Mouse (Mus musculus) cerebellum, adult 11 months (tissue): ENCODE data around the gene Nop58.
"Not testable (repeated sequence)": the region's sequence is repeated elsewhere in the genome, so short reads cannot be mapped to it uniquely, and the experiment has no call there.

Experiments
- DNase-seq: peaks from one replicate; pipeline ENCODE4 v3.0.0; 2022

Nop58 gene

DNA sequence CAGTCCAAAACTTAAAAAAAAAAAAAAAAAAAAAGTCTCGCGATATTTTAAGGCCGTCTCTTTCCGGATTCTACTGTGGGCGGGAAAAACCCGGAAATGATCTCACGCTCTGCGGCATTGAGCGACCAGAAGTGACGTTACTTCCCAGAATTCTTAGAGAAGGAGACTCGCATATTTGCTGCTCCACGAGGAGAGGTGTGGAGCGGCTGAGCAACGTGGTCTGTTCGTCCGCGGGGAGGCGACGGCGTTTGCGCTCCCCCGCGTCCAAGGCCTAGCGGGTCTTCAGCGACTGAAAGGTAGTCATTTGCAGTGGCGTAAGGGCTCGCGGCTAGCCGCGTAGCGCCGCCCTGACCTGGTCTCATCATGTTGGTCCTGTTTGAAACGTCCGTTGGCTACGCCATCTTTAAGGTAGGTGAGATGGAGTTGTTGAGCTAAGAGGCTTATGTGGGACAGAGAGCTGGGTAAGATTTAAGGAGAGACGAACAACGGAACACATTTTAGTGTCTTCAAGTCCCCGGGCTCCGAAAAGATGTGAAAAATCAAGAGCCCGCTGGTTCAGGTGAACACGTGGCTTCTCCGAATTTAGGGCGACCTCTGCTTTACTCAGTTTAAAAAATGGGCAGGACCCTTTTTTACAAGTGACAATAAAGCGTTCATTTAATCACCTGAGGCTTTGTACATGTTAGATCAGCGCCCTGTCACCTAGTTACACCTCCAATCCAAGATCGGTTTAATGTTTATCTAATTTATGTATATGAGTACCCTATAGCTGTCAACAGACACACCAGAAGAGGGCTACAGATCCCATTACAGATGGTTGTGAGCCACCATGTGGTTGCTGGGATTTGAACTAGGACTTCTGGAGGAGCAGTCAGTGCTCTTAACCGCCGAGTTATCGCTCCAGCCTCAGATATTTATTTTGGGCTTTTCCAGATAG lies at the start of gene Nop58:
Gene Nop58 (plus strand): TSS at position 153 of the 937 bp plus-strand sequence.
- DNase-seq = peak; percentile 86

DNA sequence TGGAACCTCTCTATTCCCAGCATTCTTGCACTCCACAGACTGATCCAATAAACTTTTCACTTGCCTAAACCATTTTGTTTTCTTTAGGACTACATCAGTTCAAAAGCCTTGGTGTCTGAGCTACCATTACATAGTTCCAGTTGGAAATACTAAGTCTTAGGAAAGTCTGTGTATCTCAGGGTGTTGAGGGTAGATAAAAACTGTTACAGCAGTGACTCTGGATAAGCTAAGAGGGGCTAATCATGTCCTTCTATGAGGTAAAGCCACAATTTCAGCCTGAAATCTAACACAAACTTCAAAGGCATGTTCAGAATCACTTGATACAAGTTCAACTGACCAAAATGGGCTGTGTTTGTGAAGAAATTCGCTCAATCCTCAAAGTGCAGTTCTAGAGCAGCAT lies 48.4 kb upstream of the Nop58 start:
- no peak for DNase-seq

DNA sequence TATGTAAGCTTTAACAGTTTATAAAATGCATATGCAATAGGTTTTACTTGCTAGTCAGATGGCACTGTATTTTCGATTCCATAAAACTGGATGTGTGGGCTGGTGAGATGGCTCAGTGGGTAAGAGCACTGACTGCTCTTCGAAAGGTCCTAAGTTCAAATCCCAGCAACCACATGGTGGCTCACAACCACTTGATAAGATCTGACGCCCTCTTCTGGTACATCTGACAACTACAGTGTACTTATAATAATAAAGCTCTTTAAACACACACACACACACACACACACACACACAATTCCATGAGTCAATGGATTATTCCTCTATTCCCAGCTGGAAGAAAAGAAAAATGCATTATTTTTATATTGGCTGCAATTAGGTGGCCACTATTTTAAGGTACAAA lies 46.4 kb upstream of the Nop58 start:
- DNase-seq = no peak

DNA sequence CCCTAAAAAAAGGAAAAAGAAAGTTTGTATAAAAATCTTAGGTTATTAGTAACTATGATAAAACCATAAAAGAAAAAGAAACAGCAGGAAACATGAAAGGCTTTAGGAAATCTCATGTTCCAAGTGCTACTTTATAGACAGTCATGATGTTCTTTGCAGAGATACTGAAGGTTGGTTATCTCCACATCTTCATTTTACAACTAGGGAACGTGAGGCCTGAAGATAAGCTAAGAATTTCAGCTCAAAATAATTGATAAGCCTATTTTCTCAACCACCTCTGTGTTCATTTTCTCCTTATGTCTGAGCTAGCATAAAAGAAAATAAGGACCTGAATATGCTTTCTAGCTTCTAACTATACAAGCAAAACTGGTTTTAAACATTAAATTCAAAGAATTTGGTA lies 42.3 kb upstream of the Nop58 start:
- DNase-seq = no peak

DNA sequence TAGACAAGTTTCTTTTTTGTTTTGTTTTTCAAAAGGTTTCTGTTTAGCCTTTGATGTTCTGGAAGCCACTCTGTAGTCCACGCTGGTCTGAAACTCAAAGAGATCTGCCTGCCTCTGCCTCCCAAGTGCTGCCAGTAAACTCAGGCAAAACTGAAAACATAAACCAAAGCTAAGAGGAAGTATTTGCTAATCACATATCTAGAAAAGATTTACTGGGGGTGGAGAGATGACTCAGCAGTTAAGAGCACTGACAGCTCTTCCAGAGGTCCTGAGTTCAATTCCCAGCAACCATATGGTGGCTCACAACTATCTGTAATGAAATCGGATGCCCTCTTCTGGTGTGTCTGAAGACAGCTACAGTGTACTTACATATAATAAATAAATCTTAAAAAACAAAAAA lies 38.3 kb upstream of the Nop58 start:
- DNase-seq = not testable (repeated sequence)

DNA sequence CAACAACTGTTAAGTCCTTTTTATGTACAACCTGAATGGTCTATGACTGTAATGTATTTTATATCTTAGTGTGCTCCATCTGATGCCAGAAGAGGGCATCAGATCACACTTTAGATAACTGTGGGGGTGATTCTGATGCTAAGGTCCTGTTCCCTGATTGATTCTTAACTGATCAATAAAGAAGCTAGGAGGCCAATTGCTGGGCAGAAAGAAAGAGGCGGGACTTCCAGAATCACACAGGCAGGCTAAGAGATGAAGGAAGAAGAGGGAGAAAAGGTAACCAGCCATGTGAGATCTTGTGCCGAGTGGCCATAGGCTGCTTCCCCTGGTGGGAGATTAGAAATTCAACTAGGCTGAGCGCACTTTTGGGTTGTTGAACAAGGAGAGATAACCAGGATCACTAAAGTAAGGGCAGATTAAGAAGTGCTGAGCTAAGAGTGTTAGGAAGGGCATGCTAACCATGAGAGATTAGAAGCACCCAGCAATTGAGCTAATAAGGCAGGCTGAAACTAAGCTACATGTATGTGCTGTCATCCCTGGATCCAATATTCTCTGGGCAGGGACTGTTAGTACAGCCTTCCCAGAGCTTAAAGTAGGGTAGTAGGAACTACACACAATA lies 33.5 kb upstream of the Nop58 start:
- DNase-seq = no peak

DNA sequence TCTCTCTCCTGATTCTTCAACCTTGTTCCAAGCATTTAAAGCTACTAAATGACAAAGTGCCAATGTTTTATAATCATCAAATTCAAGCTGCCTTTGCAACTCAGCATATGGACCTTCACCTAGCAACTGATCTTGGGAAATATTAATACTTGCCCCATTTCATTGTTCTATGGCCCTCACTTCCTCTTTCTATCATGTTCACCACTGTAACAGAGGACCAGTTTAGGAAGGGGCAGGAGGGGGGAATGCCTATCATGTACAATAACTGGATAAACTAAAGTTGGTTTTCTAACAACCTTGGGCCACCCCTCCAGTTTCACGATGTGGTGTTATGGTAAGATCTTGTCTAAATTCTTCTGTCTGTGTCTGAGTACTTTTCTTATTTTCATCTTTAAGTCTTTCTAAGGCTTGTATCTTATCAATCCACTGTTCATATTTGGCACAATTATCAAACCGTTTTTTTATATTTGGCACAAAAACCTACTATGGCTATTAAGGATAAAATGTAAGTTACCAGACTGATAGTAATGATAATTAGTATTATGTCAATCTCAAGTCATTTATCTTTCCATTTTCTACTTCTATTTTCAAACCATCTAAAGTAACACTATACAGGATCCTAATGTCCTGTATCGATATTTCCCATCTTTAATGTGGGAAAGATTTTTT lies 31.4 kb upstream of the Nop58 start:
- no peak for DNase-seq

DNA sequence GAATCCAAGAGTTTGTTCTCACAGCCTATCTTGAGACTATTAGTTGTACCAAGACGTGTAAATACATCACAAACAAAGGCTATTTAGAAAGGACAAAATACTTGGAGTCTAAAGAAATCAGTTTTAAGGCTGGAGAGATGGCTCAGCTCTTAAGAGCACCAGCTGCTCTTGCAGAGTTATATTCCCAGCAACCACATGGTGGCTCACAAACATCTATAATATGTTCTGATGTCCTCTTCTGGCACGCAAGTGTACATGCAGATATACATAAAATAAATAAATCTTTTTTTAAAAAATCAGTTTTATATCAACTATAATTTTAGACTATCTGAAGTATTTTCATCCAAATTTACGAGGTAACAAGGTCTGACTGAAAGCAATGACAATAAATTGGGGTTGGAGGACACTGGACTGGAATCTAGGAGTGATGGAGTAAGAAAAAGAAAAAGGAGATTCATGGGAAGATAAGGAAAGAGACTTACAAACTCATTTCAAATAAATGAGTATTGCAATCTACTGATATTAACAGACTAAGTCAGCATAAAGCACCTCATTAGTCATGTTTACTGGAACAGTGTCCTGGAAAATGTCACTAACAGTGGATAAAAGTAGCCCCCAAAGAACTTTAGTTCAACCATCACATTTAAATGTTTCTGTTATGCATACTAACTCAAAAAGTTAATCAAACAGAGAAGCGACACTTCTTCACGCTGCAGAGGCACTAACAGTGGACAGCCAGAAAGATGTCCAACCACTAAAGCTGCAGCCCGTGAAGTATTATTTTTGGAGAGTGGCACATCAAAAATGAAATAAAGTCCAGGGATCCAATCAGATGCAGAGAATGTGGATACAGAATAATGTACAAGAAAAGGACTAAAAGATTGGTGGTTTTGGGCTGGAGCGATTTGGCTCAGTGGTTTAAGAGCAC lies 28.3 kb upstream of the Nop58 start:
- no peak for DNase-seq

DNA sequence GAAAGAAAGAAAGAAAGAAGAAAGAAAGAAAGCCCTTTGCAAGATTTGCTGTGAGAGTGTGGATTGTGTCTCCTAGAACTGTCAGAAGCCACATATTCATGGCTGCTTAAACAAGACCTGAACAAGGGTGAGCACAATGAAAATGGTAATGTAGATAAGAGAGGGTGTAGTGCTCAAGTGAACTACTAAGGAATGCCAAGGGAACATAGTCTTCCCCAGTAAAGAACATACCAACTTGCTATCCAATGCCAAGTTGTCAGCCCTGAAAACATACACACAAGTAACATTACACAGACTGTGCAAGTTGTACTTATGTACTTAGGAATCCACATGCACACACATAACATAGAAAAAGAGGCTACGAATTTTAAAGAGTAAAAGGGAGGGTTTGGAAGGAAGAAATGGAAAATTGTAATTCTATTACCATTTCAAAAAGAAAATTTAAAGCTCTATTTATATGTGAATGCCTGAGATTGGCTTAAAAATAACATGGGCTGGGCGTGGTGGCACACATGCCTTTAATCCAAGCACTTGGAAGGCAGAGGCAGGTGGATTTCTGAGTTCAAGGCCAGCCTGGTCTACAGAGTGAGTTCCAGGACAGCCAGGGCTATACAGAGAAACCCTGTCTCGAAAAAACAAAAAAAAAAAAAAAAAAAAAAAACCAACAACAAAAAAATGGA lies 21.2 kb upstream of the Nop58 start:
- DNase-seq = no peak

DNA sequence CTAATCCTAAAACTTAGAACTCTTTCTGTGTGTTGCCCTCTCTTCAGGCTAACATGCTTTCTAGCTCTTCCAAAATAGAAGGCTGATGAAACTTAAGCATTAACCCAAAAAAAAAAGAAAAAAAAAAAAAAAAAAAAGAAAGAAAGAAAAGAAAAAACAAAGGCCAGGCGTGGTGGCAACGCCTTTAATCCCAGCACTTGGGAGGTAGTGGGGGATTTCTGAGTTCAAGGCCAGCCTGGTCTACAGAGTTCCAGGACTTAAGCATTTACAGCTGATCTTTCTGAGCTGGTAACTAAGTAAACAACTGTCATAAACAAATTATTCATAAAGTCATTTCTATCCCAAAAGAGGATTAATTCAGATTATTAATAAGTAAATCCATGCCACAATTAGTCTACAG lies 15.9 kb upstream of the Nop58 start:
- DNase-seq = no peak

DNA sequence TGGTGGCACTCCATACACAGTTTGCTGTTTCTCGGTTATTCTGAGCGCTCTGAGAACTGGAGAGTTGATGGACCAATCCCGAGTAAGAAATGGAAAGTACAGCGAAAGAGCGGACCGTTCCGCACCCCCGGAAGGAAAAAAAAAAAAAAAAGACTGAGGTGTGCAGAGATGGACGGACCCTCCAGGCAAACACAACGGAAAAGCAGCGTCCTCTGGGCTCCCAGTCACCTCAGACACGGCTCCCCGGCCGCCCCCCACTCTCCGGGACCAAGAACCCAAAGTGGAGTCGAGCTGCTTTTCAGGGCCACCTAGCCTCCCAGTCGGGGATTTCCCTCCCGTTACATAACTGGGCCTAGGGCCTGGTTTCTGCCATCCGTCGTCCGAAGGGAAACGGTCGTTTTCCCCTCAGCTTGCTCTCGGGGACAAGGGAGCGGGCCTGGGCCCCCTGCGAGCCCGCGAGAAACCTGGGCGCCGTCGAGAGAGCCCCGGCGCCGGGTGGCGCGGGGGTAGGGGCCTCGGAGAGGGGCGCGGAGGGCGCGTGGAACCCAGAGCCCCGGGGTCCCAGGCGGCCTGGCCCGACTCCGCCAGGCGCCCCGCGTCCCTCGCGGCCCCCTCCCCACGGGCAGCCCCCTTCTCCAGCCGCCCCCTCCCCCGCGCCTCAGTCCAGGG lies 14.7 kb upstream of the Nop58 start:
- DNase-seq = peak; percentile 29

DNA sequence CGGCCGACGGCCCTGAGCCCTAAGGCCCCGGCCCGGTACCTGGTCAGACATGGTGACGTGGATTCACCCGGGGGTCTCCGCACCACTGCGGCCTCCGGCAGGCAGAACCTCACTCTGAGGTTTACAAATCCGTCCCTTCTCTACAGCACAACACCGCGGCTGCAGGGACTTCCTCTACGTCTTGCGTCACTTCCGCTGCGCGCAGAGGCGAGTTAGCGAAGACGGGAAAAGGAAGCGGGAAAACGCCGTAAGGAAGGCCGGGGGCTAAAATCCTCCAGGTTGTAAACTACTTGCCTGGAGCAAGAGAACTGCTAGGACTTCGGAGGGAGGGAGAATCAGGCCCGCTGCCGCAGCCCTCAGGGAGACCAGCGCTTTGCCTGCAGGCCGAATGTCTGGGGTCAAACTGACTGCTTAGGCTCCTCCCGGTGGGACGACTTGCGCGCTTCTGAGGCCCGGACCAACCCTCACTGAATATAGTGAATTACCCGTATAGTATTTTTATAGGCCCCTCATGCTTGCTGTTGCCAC lies 14.1 kb upstream of the Nop58 start, which contains the start of gene Sumo1:
Gene Sumo1 (minus strand): TSS at position 194 of the 528 bp plus-strand sequence.
- peak; percentile 77 for DNase-seq

DNA sequence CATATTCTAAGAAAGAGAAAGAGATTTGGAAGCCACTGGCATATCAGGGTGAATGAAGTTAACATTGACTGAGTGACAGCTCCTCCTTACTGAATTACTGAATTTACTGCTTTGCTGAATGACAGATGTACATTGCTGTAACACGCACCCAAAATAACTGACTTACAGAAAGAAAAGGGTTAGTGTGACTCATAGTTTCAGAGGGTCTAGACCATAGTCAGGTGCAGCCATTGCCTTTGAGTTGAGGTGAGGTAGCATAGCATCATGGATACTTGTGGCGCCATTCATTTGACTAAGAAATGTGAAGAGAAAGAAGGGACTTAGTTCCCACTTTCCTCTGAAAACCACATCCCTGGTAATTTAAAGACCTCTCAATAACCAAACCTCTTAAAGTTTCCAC lies 11.1 kb upstream of the Nop58 start:
- DNase-seq = no peak

DNA sequence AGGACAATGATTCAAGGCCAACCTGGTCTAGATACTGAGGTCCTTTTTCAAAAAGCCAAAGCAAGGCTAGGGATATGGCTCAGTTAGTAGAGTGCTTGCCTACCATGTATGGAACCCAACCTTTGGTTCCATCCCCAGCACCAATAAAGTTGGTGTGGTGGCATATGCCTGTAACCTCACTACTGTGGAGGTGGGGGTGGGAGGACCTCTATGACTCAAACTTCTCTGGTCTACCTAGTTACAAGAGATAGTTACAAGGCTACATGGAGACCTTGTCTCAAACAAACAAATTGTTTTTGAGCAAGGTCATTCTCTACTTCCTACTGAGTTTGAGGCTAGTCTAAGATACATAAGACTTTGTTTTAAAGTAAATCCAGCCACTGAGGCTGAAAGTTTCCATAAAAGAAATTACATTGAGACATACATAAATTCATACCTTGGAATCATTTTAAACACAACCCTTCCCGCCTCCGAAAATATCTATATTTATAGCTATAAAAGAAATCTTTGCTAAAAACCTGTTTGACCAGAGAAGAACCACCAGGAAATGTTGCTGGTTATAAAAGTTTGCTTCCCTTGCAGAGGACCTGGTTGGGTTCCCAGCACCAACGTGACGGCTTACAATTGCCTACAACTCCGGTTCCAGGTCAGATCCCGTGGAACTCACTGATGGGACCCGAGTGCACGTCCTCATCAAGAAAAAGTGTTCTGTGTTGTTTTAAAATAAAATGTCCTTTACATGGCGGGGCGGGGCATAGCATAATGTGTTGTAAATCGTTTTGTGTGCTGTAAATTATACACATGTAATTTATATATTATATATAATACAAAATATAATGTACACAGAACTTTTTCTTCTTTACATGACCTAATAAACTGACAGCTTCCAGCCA lies 599 bp upstream of the Nop58 start:
- peak; percentile 27 for DNase-seq

DNA sequence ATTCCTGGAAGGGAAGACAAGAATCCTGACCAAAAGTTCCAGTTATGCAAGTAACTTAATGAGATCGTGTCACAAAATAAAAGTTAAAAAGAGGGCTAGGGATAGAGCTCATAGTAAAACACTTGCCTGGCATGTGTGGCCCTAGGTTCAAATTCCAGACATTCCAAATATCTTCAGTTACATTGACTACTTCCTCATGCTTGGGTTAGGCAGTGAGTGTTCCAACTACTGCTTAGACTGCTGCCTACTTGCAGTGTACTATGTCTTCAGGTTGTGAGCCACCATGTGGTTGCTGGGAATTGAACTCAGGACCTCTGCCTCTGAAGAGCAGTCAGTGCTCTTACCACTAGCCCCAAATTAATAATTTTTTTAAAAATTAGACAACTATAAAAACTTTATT lies 2.7 kb downstream of the Nop58 start:
- no peak for DNase-seq

DNA sequence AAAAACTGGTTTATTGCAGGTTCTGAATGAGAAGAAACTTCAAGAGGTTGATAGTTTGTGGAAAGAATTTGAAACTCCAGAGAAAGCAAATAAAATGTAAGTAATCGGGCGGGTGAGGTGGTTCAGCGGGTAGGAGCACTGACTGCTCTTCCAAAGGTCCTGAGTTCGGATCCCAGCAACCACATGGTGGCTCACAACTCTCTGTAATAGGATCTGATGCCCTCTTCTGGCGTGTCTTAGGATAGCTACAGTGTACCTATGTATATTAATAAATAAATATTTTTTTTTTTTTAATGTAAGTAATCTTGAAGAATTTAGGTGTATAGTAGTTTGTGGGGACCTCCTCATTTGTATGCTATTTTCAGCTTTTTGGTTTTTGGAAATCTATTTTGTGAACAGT lies 5.7 kb downstream of the Nop58 start:
- no peak for DNase-seq

DNA sequence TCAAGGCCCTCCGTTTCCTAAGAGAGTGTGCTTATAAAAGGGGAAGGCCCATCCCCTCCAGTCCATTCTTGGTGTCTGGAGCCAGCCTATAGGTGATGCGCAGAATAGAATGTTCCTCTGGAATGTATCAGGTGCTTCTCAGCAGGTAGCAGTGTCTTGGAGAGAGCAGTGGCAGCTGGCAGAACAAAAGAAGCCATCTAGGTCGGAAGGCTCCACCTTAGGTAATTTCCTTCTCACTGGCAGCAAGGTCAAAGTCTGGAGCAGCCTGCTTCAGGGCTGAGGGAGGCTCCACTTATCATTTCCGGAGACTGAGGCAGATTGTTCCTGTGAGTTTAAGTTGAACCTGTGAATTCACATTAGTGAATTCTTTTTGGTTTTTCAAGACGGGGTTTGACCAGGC lies 13.0 kb downstream of the Nop58 start:
- DNase-seq = no peak

DNA sequence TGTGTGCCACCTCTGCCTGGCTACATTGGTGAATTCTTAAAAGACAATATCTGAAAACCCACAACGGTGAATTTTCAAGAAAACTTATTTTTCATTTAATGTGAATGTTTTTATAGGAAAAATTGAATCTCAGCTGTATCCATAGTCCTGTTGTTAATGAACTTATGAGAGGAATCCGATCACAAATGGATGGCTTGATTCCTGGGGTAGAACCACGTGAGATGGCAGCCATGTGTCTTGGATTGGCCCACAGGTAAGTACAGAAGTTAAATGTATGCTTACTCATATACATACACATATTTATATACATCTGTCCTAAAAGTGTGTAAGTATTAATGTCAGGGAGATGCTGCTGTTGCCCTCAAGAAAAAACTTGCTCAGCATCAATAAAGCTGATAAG lies 13.4 kb downstream of the Nop58 start:
- no peak for DNase-seq

DNA sequence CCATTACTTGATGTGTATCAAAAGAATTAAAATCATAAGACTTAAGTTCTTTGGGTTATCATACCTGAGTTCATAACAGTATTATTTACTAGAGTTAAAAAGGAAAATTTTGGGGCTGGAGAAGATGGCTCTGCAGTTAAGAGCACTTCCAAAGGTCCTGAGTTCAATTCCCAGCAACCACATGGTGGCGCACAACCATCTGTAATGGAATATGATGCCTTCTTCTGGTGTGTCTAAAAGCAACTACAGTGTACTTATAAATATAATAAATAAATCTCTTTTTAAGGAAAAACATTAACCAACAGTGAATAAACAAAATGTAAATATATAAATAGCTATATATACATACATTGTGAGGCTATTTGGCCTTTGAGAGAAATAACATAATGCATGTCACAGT lies 17.0 kb downstream of the Nop58 start:
- DNase-seq = no peak

DNA sequence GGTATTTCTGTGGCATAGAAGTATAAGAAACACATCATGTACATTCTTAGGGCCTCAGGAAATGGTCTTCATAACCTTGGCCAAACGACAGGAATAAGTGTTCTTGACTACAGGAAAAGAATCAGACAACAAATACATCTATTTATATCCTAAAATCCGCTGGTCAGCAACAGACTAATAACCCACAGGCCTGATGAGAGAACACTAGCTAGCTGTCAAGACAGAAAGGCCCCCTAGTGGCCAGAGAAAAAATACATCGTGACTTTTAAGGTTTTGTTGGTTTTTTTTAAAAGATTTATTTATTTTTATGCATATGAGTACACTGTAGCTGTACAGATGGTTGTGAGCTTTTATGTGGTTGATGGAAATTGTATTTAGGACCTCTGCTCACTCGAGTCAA lies 35.1 kb downstream of the Nop58 start:
- DNase-seq = peak; percentile 6
